Mouse (Mus musculus) right cerebral cortex, adult 18-20 months (tissue): ENCODE measurements at regions not wholly inside any gene's neighbourhood (a gene's known extent, or its start where the extent isn't known, plus 50 kb on each side); places are given as distances from the start of the nearest gene placed in this dataset.
"Not testable (repeated sequence)": the region's sequence is repeated elsewhere in the genome, so short reads cannot be mapped to it uniquely, and the experiment has no call there.

Experiments used
- DNase-seq: peaks from one replicate; pipeline ENCODE4 v3.0.0; 2022; ENCODE audit warnings: mixed read lengths

DNA sequence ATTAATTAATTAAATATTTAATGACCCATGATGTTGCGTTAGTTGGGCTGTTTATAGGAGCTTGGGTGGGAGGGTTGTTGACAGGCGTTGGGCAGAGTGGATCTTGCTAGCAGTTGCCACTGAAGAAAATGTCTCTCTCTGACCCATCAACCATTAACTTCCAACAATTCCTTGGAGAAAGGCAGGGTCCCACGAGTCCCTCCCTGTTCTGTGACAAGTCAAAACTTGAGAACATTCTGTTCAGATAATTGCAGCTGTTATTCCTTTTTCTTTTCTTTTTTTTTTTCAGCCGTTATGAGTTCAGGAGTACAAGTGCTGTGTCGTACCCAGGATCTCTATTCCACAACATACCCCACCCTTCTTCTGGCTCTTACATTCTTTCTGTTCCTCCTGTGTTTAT, 59.8 kb upstream of the Tnfrsf21 start:
- DNase-seq: no peak

DNA sequence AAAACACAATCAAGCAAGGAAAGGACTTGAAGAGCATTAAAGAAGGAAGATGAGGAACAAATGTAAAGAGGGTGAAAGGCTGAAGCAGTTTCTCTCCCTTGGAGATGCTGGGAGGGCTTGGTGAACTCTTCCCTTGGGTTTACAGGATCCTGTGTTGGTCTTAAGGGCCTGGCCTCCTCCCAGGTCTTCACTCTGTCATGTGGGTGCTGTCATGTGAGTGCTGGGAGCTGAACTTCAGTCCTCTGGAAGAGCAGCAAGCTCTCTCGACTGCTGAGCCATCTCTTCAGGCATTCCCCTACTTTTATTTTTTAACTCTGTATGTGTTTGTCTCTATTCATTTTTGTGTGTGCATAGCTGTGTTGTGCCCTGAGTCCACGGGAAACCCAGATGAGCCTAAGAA, 61.6 kb upstream of the Tnfrsf21 start:
- DNase-seq: no peak

DNA sequence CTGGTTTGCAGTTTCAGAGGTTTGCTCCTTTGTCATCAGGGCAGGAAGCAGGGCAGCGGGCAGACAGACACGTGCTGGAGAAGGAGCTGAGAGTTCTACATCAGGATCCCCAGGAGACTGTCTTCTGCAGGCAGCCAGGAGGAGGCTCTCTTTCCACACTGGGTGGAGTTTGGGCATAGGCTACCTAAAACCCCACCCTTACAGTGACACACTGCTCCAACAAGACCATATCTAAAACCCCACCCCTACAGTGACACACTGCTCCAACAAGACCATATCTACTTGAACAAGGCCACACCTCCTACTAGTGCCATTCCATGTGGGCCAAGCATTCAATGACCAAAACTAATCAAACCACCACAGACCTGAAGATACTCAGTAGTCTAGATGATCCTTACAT, 68.0 kb upstream of the Cd2ap start:
- DNase-seq: no peak

GRCm38 (mm10) chr17:42943272-42943696, 66.8 kb upstream of the Cd2ap start:
- peak; percentile 71 for DNase-seq

DNA sequence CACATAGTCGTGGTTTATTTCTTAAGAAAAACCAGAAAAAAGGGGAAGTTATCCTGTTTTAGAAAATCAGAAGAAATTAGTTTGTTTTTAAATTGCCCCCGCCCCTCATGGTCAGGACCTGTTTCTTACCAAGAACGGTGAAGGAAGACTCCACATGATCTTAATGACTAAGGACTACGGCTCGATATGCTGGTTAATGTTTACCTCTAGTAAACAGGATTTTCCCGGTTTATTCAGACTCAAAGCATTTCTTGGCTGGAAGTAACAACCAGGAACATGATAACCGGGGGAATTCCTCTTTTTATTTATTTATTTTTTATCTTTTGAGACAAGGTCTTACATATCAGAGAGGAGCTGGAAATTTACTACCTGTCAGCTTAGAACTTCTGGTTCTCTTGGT, 63.0 kb upstream of the Cd2ap start:
- no peak for DNase-seq

GRCm38 (mm10) chr17:42938579-42938978, 62.1 kb upstream of the Cd2ap start:
- DNase-seq: no peak

DNA sequence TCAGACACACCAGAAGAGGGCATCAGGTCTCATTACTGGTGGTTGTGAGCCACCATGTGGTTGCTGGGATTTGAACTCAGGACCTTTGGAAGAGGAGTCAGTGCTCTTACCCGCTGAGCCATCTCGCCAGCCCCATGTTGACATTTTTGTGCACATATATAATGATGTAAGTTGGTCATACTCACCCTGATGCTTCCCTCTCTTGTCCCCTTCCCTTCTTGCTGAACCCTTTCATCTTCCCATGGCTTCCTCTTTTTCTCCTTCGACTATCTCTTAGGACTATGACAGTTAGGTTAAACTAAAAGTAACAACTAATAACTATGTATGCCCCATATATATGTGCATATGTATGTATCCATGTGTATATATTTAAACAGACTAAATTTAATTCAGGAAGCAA, 61.0 kb upstream of the Cd2ap start:
- not testable (repeated sequence) for DNase-seq

GRCm38 (mm10) chr17:42934068-42934467, 57.6 kb upstream of the Cd2ap start:
- peak; percentile 18 for DNase-seq

GRCm38 (mm10) chr17:42933335-42934004, 57.0 kb upstream of the Cd2ap start:
- no peak for DNase-seq

- no peak for DNase-seq
Measured at GRCm38 (mm10) chr17:42927320-42927719, 50.9 kb upstream of the Cd2ap start.
